Mouse (Mus musculus): ENCODE measurements around the gene Ifna2.

GRCm38 (mm10) chr4:88707128-88707826 lies 23.6 kb upstream of the Ifna2 start:
- TF ChIP-seq POLR2A (IDR thresholded peaks at IDR 0.05; ENCODE audit: low read depth, low read length): no peak
- TF ChIP-seq CTCF (IDR thresholded peaks at IDR 0.05; ENCODE audit: extremely low read depth, insufficient read length, insufficient replicate concordance, low read depth, low read length): no peak

All from small intestine, adult 2 months (tissue).